Mouse (Mus musculus): ENCODE data around the gene Gmds. TPM values are rescaled to one million over a fixed set of nuclear protein-coding genes. Genes with fewer than 3 reads are reported as not detected.

Gmds gene
- polyA plus RNA-seq, 1 experiment from 2014 or later = 37.2 TPM

- Histone ChIP-seq H3K9me3 (no peaks in the 10 kb centered on the region), H3K27ac (replicated peaks) (no peak overlapping the region), H3K4me2 (no peak overlapping the region), H3K4me3 (no peak overlapping the region), H3K36me3 (no peaks in the 10 kb centered on the region), H3K4me1 (replicated peaks) (no peaks in the 10 kb centered on the region), H3K9ac (no peak overlapping the region), H3K27me3 (no peaks in the 10 kb centered on the region)
- no peak for ATAC-seq (ENCODE audit: low FRiP score, low read depth)
- WGBS = 69% methylated on average over 4 of the region's 4 CpGs
Measured at GRCm38 (mm10) chr13:32134663-32135273, 203.8 kb downstream of the Gmds start.

- Histone ChIP-seq H3K36me3 (no peaks in the 10 kb centered on the region), H3K27ac (replicated peaks) (no peak overlapping the region), H3K4me1 (replicated peaks) (no peaks in the 10 kb centered on the region), H3K9ac (no peak overlapping the region), H3K27me3 (no peaks in the 10 kb centered on the region), H3K4me2 (no peak overlapping the region), H3K9me3 (no peaks in the 10 kb centered on the region), H3K4me3 (no peak overlapping the region)
- ATAC-seq (ENCODE audit: low FRiP score, low read depth) = no peak
- WGBS = 85% methylated on average over 1 of the region's 1 CpGs
Measured at GRCm38 (mm10) chr13:32129970-32130369, 208.6 kb downstream of the Gmds start.

GRCm38 (mm10) chr13:32118386-32118785, 220.2 kb downstream of the Gmds start:
- Histone ChIP-seq H3K27me3 (no peaks in the 10 kb centered on the region), H3K27ac (replicated peaks) (no peak overlapping the region), H3K4me2 (no peak overlapping the region), H3K36me3 (no peaks in the 10 kb centered on the region), H3K4me1 (replicated peaks) (no peaks in the 10 kb centered on the region), H3K9ac (no peak overlapping the region), H3K9me3 (no peaks in the 10 kb centered on the region), H3K4me3 (no peak overlapping the region)
- ATAC-seq (ENCODE audit: low FRiP score, low read depth) = no peak
- 76% methylated on average over 1 of the region's 1 CpGs for WGBS

- no peak overlapping the region for H3K9ac ChIP-seq
- no peaks in the 10 kb centered on the region for H3K4me1 ChIP-seq (replicated peaks)
- H3K27ac ChIP-seq (replicated peaks) = no peak overlapping the region
- H3K36me3 ChIP-seq = no peaks in the 10 kb centered on the region
- no peaks in the 10 kb centered on the region for H3K9me3 ChIP-seq
- H3K27me3 ChIP-seq = no peaks in the 10 kb centered on the region
- H3K4me2 ChIP-seq = no peak overlapping the region
- ATAC-seq (ENCODE audit: low FRiP score, low read depth) = no peak
- 80% methylated on average over 1 of the region's 1 CpGs for WGBS
- no peak overlapping the region for H3K4me3 ChIP-seq
Measured at GRCm38 (mm10) chr13:32115468-32115867, 223.1 kb downstream of the Gmds start.

DNA sequence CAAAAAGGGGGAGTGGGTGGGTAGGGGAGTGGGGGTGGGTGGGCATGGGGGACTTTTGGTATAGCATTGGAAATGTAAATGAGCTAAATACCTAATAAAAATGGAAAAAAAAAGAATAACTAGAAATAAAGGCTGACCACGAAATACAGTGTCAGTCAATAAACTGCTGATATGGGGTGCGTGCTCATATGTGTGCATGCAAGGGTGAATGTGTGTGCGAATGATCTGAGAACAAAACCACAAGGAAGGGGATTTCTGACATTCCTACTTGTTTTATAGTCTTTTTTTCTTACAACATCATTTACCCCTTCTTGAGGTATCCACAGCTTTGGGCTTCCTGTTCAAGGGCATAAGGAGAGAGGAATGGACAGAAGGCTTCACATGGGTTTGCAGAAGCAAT, 224.7 kb downstream of the Gmds start:
- H3K9me3 ChIP-seq = no peaks in the 10 kb centered on the region
- WGBS = 96% methylated on average over 3 of the region's 3 CpGs
- no peak for ATAC-seq (ENCODE audit: low FRiP score, low read depth)
- no peak overlapping the region for H3K27ac ChIP-seq (replicated peaks)
- no peak overlapping the region for H3K4me3 ChIP-seq
- no peak overlapping the region for H3K9ac ChIP-seq
- H3K27me3 ChIP-seq = no peaks in the 10 kb centered on the region
- no peaks in the 10 kb centered on the region for H3K4me1 ChIP-seq (replicated peaks)
- H3K36me3 ChIP-seq = no peaks in the 10 kb centered on the region
- H3K4me2 ChIP-seq = no peak overlapping the region

- Histone ChIP-seq H3K27me3 (no peaks in the 10 kb centered on the region), H3K4me2 (no peak overlapping the region), H3K4me3 (no peak overlapping the region), H3K27ac (replicated peaks) (no peak overlapping the region), H3K4me1 (replicated peaks) (no peaks in the 10 kb centered on the region), H3K9ac (no peak overlapping the region), H3K36me3 (no peaks in the 10 kb centered on the region), H3K9me3 (no peaks in the 10 kb centered on the region)
- 77% methylated on average over 7 of the region's 7 CpGs for WGBS
- ATAC-seq (ENCODE audit: low FRiP score, low read depth) = no peak
Measured at GRCm38 (mm10) chr13:32088303-32088977, 250.1 kb downstream of the Gmds start.

- no peak overlapping the region for H3K4me2 ChIP-seq
- H3K4me1 ChIP-seq (replicated peaks) = no peaks in the 10 kb centered on the region
- H3K9me3 ChIP-seq = no peaks in the 10 kb centered on the region
- no peak overlapping the region for H3K4me3 ChIP-seq
- 54% methylated on average over 6 of the region's 6 CpGs for WGBS
- no peak overlapping the region for H3K9ac ChIP-seq
- H3K27me3 ChIP-seq = no peaks in the 10 kb centered on the region
- H3K36me3 ChIP-seq = no peaks in the 10 kb centered on the region
- H3K27ac ChIP-seq (replicated peaks) = no peak overlapping the region
- no peak for ATAC-seq (ENCODE audit: low FRiP score, low read depth)
Measured at GRCm38 (mm10) chr13:32080520-32081249, 257.9 kb downstream of the Gmds start.

DNA sequence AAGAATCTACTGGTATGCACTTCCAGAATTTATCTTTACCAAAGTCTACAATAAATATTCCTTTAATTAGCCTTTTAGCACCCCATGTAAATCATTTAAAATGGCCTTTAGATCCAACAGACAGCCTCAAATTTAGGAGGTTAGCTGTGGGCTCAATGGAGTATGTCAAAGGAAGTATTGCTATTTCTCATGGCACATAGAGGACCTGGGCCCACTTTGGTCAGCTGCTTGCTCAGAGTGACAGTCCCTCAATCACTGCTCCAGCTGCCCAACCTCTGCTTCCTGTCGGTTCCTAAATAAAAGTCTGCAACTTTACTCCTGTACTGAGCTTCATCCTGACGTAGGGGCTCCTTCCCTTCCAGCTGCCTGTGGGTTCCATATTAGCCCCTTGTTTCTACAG, 264.9 kb downstream of the Gmds start:
- no peak overlapping the region for H3K27ac ChIP-seq (replicated peaks)
- no peaks in the 10 kb centered on the region for H3K36me3 ChIP-seq
- H3K4me1 ChIP-seq (replicated peaks) = no peaks in the 10 kb centered on the region
- H3K27me3 ChIP-seq = no peaks in the 10 kb centered on the region
- 81% methylated on average over 2 of the region's 2 CpGs for WGBS
- H3K4me3 ChIP-seq = no peak overlapping the region
- no peaks in the 10 kb centered on the region for H3K9me3 ChIP-seq
- no peak overlapping the region for H3K9ac ChIP-seq
- no peak overlapping the region for H3K4me2 ChIP-seq
- ATAC-seq (ENCODE audit: low FRiP score, low read depth) = no peak

DNA sequence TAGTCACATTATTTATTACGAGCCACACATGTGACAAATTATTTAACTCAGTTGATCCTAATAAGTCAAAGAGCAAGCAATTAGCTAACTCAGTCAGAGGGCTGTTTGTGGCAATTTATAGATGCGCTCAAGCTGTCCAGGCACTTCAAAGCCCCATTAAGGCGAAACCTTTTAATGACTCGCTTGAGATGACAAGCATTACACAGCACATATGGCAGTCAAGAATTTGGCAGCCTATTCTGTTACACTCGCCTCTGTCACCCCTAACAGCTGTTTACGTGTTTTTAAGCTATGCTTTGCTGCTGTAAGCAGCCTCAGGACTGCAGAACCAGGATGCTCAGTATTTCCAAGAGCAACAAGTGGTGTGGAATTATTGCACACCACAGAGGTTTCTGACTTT, 283.2 kb downstream of the Gmds start:
- no peak overlapping the region for H3K4me2 ChIP-seq
- WGBS = 40% methylated on average over 6 of the region's 6 CpGs

DNA sequence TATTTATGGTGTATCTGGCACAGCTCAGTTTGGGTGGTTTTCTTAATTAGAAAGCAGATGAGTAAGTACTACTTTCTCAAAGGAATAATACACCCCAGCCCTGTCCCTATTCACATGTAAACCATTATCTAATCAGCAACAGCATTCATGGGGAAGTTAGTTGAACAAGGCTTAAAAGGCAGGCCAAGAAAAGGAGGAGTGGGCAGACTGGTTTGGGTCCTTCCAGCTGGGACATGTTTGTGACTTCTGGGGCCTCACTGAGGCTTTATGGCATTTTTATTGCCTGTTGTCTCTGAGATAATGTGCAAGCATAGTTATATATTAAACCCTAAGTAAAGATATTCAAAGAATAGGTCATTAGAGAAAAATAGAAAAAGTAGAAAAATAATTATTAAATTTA, 285.0 kb downstream of the Gmds start:
- Histone ChIP-seq H3K9ac (no peak overlapping the region), H3K27ac (replicated peaks) (no peak overlapping the region), H3K4me1 (replicated peaks) (0 out of 2 replicates have a peak, but pooled peaks cover 3% of the 10 kb centered on the region), H3K27me3 (no peaks in the 10 kb centered on the region), H3K4me2 (no peak overlapping the region), H3K9me3 (no peaks in the 10 kb centered on the region), H3K36me3 (no peaks in the 10 kb centered on the region), H3K4me3 (no peak overlapping the region)
- ATAC-seq (ENCODE audit: low FRiP score, low read depth) = no peak

More for the DNA sequence above, 283.2 kb downstream of the Gmds start:
- Histone ChIP-seq H3K9me3 (no peaks in the 10 kb centered on the region), H3K4me3 (no peak overlapping the region), H3K27me3 (no peaks in the 10 kb centered on the region), H3K36me3 (no peaks in the 10 kb centered on the region), H3K27ac (replicated peaks) (no peak overlapping the region), H3K9ac (no peak overlapping the region), H3K4me1 (replicated peaks) (0 out of 2 replicates have a peak, but pooled peaks cover 3% of the 10 kb centered on the region)
- ATAC-seq (ENCODE audit: low FRiP score, low read depth) = peak; percentile 79

DNA sequence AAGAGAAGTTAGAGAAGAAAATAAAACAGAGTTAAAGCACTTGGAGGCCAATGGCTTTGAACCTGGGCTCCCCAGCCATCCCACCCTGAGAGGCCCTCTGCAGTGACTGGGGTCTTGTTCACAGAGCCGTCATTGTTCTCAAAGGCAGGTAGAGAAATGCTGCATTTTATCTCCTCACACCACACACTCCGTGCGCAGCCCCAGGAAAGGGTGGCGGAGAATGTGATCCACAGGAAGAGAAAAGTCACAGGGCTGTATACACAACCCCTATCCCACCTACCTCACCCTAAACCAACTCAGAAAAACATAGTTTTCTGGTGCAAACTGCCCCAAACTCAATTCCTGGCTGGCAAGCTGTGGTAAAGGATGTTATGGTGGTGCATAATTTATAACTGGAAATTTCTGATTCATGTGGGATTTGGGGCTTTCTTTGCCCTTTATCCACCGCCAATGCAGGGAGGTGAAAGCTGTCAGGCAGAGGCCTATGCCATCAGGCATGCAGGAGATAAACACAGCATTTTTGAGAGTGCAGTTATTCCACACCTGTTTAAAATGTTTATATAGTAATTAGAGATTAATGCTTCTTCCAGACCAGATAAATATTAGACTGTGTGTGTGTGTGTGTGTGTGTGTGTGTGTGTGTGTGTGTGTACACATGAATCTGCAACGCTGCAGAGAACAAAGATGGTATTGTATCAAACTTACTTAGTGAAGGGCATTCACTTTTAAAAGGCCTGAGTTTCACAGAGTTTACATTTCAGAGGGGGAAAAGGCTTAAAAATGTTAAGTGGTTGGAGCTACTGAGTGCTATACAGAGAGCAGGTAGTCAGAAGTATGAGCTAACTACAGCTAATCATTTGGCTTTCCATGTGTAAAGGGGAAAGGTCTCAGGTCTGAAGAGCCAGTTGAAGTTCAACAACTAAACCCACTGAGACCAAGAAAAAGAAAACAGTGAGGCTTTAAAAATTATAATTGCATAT, 290.3 kb downstream of the Gmds start:
- Histone ChIP-seq H3K4me2 (no peak overlapping the region), H3K36me3 (no peaks in the 10 kb centered on the region), H3K27ac (replicated peaks) (no peak overlapping the region), H3K4me1 (replicated peaks) (no peaks in the 10 kb centered on the region), H3K4me3 (no peak overlapping the region), H3K9ac (no peak overlapping the region), H3K9me3 (no peaks in the 10 kb centered on the region), H3K27me3 (no peaks in the 10 kb centered on the region)
- WGBS = 68% methylated on average over 6 of the region's 6 CpGs
- no peak for ATAC-seq (ENCODE audit: low FRiP score, low read depth)

Data from hindbrain, embryonic 15.5 days (tissue).